Comparison of ENCODE assay signal across 7 mouse cellular contexts in the genomic region with DNA sequence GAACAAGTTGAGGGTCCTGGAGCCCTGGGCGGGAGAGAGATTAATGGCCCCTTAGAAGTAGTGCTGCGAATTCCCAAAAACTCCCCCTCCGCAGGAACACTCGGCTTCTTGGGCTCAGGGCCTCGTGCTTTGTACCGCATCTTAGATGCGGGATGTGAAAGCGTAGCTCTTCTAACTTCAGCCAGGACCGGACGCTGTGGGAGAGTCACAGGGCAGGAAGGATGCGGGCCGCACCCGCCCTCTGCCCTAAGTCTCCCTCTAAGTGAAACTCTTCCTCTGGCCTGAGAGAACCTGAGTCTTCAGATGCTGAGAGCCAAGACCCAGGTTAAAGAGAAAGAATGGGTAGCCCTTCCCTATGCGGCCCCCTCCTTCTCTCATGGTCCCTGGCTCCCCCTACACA. TPM values are rescaled to one million over a fixed set of nuclear protein-coding genes. Genes with fewer than 3 reads are reported as not detected.
DNase-seq lines count a peak whose midpoint lies in the region; ATAC-seq and TF ChIP-seq lines count a peak whose summit lies in the region.

No protein-coding gene starts in this region.

- ATAC-seq in embryonic facial prominence, embryonic 11.5 days (replicated peaks; ENCODE audit: insufficient number of reproducible peaks, low FRiP score, low TSS enrichment, low read depth), result no peak
- ATAC-seq in hindbrain, embryonic 15.5 days (ENCODE audit: low FRiP score, low read depth), result no peak
- no peak for ATAC-seq in liver, embryonic 15.5 days (ENCODE audit: insufficient read depth)

- TF ChIP-seq POLR2A in olfactory bulb, adult 2 months (IDR thresholded peaks at IDR 0.05; ENCODE audit: insufficient read depth, low read depth, low read length), result no peak

- WGBS in embryonic facial prominence, embryonic 11.5 days, result 2% methylated on average over 14 of the region's 14 CpGs
- 9% methylated on average over 14 of the region's 14 CpGs for WGBS in hindbrain, embryonic 15.5 days
- 8% methylated on average over 14 of the region's 14 CpGs for WGBS in liver, embryonic 15.5 days (ENCODE audit: insufficient replicate concordance)
- WGBS in olfactory bulb, adult 2 months, result 12% methylated on average over 14 of the region's 14 CpGs

- 0 out of 2 replicates have a peak, but pooled peaks cover 2% of the 10 kb centered on the region for H3K27me3 ChIP-seq in embryonic facial prominence, embryonic 11.5 days (ENCODE audit: control insufficient read depth, insufficient read depth, low read length)
- H3K27me3 ChIP-seq in hindbrain, embryonic 15.5 days, result peaks cover 8% of the 10 kb centered on the region; the same call in 1 of the 2 replicates
- H3K27me3 ChIP-seq in liver, embryonic 15.5 days, result peaks cover 62% of the 10 kb centered on the region

- H3K4me3 ChIP-seq in ES-E14 (ENCODE audit: insufficient read depth in 1 of 2, low read depth in 1 of 2, low read length in 2 of 2, poor library complexity in 1 of 2, severe bottlenecking in 1 of 2), result peak overlapping the region; percentile 87 to 99
- peak overlapping the region; percentile 89 for H3K4me3 ChIP-seq in embryonic facial prominence, embryonic 11.5 days (ENCODE audit: low read depth, low read length)
- peak overlapping the region; percentile 87 for H3K4me3 ChIP-seq in hindbrain, embryonic 15.5 days
- H3K4me3 ChIP-seq in liver, embryonic 15.5 days (replicated peaks), result peak overlapping the region; percentile 56
- H3K4me3 ChIP-seq in olfactory bulb, adult 2 months (ENCODE audit: insufficient read depth, low read depth, low read length), result peak overlapping the region; percentile 92

- in situ Hi-C loops in ES-E14 (cut with MboI; ENCODE audit: low sequenced_read_pairs in 2 of 2, unreplicated experiment in 2 of 2), result no loop called here

- no peak for TF ChIP-seq CTCF in olfactory bulb, adult 2 months (IDR thresholded peaks at IDR 0.05; ENCODE audit: insufficient read depth, low read depth, low read length)

- peaks cover 9 to 25% of the 10 kb centered on the region in 2 experiments for H3K4me1 ChIP-seq in ES-E14 (ENCODE audit: control insufficient read depth in 2 of 2, insufficient read depth in 2 of 2, low read length in 2 of 2, poor library complexity in 1 of 2)
- H3K4me1 ChIP-seq in embryonic facial prominence, embryonic 11.5 days (ENCODE audit: control insufficient read depth, insufficient read depth, low read length), result peaks cover 9% of the 10 kb centered on the region
- H3K4me1 ChIP-seq in hindbrain, embryonic 15.5 days (replicated peaks), result peaks cover 42% of the 10 kb centered on the region
- H3K4me1 ChIP-seq in liver, embryonic 15.5 days (replicated peaks), result peaks cover 14% of the 10 kb centered on the region
- H3K4me1 ChIP-seq in olfactory bulb, adult 2 months (ENCODE audit: control insufficient read depth, insufficient read depth, low read length), result peaks cover 66% of the 10 kb centered on the region

- peaks cover 10% of the 10 kb centered on the region for H3K36me3 ChIP-seq in ES-E14 (ENCODE audit: control insufficient read depth, insufficient read depth, low read length, poor library complexity, severe bottlenecking)
- no peaks in the 10 kb centered on the region for H3K36me3 ChIP-seq in embryonic facial prominence, embryonic 11.5 days (replicated peaks; ENCODE audit: control insufficient read depth, insufficient read depth, low read depth, low read length)
- H3K36me3 ChIP-seq in hindbrain, embryonic 15.5 days, result no peaks in the 10 kb centered on the region
- H3K36me3 ChIP-seq in liver, embryonic 15.5 days (replicated peaks), result no peaks in the 10 kb centered on the region

- H3K27ac ChIP-seq in ES-E14 (ENCODE audit: insufficient read depth, low read depth, low read length, poor library complexity, severe bottlenecking), result no peak overlapping the region; the same call in 1 of the 2 replicates
- peak overlapping the region; percentile 10; the same call in 1 of the 2 replicates for H3K27ac ChIP-seq in embryonic facial prominence, embryonic 11.5 days (replicated peaks; ENCODE audit: low read depth, low read length)
- peak overlapping the region; percentile 58 for H3K27ac ChIP-seq in hindbrain, embryonic 15.5 days (replicated peaks)
- 0 out of 2 replicates have a peak overlapping the region, but pooled peaks have one; percentile 19 for H3K27ac ChIP-seq in liver, embryonic 15.5 days (replicated peaks)
- H3K27ac ChIP-seq in olfactory bulb, adult 2 months (ENCODE audit: insufficient read depth, low read depth, low read length), result peak overlapping the region; percentile 87

- peak overlapping the region; percentile 70 for H3K9ac ChIP-seq in ES-E14 (ENCODE audit: insufficient read depth, low read depth, low read length, poor library complexity, severe bottlenecking)
- peak overlapping the region; percentile 87 for H3K9ac ChIP-seq in embryonic facial prominence, embryonic 11.5 days (replicated peaks; ENCODE audit: low read length)
- peak overlapping the region; percentile 74 for H3K9ac ChIP-seq in hindbrain, embryonic 15.5 days
- no peak overlapping the region for H3K9ac ChIP-seq in liver, embryonic 15.5 days

- peak overlapping the region; percentile 91 for H3K4me2 ChIP-seq in embryonic facial prominence, embryonic 11.5 days (ENCODE audit: low read depth, low read length)
- peak overlapping the region; percentile 99 for H3K4me2 ChIP-seq in hindbrain, embryonic 15.5 days
- peak overlapping the region; percentile 73 for H3K4me2 ChIP-seq in liver, embryonic 15.5 days

- DNase-seq in ES-E14 (ENCODE audit: low read depth, low spot score) (no peak), adipocyte (ENCODE audit: low spot score) (no peak)
- no peak for DNase-seq in embryonic facial prominence, embryonic 11.5 days (ENCODE audit: low spot score)
- no peak for DNase-seq in right cerebral cortex, postnatal 14 days

- no peaks in the 10 kb centered on the region for H3K9me3 ChIP-seq in ES-E14 (ENCODE audit: control insufficient read depth, insufficient read depth, low read depth, low read length)
- no peaks in the 10 kb centered on the region for H3K9me3 ChIP-seq in embryonic facial prominence, embryonic 11.5 days (replicated peaks; ENCODE audit: control insufficient read depth, low read length)
- no peaks in the 10 kb centered on the region for H3K9me3 ChIP-seq in hindbrain, embryonic 15.5 days
- no peaks in the 10 kb centered on the region for H3K9me3 ChIP-seq in liver, embryonic 15.5 days (replicated peaks)

TF ChIP-seq in ES-E14, 5 proteins besides CTCF, POLR2A, EP300 and RAD21:
- TF ChIP-seq HCFC1 (IDR thresholded peaks at IDR 0.05; ENCODE audit: borderline replicate concordance, insufficient read depth, low read length) (no peak), ZNF384 (IDR thresholded peaks at IDR 0.05; ENCODE audit: low read depth, low read length) (no peak), ZC3H11A (IDR thresholded peaks at IDR 0.05; ENCODE audit: borderline replicate concordance, low read depth, low read length) (no peak), MAFK (IDR thresholded peaks at IDR 0.05; ENCODE audit: insufficient read depth, low read depth, low read length) (no peak), CHD2 (IDR thresholded peaks at IDR 0.05; ENCODE audit: low read depth, low read length) (no peak)

RNA-seq across cellular contexts. Expression of gene Grasp, which starts 1.0 kb away (rescaled TPM):
- 10.8 and 12.9 TPM in 2 replicates for total RNA-seq in ES-E14 (2012; rRNA removed)
- polyA plus RNA-seq in embryonic facial prominence, embryonic 11.5 days (2014; fragmentation: Nextera tagmentation; extraction: Ambion mirVana), result 5.6 and 6.0 TPM in 2 replicates
- polyA plus RNA-seq in hindbrain, embryonic 15.5 days (2015; fragmentation: Nextera tagmentation; extraction: Ambion mirVana), result 1.9 and 2.4 TPM in 2 replicates
- 0.37 and 0.46 TPM in 2 replicates for polyA plus RNA-seq in liver, embryonic 15.5 days (2015; fragmentation: Nextera tagmentation; extraction: Ambion mirVana)
- not detected in 2 replicates for polyA plus RNA-seq in olfactory bulb, adult 2 months (2012; ENCODE audit: insufficient read depth, insufficient read length, low replicate concordance, missing spikeins)

RNA-seq across cellular contexts. Expression of gene Nr4a1, which starts 29.1 kb away (rescaled TPM):
- total RNA-seq in ES-E14 (2012; rRNA removed), result 8.5 and 12.1 TPM in 2 replicates
- polyA plus RNA-seq in embryonic facial prominence, embryonic 11.5 days (2014; fragmentation: Nextera tagmentation; extraction: Ambion mirVana), result 2.2 and 3.0 TPM in 2 replicates
- polyA plus RNA-seq in hindbrain, embryonic 15.5 days (2015; fragmentation: Nextera tagmentation; extraction: Ambion mirVana), result 6.6 and 6.9 TPM in 2 replicates
- polyA plus RNA-seq in liver, embryonic 15.5 days (2015; fragmentation: Nextera tagmentation; extraction: Ambion mirVana), result 0.68 and 0.83 TPM in 2 replicates
- not detected in 2 replicates for polyA plus RNA-seq in olfactory bulb, adult 2 months (2012; ENCODE audit: insufficient read depth, insufficient read length, low replicate concordance, missing spikeins)

RNA-seq across cellular contexts. Expression of gene Acvr1b, which starts 51.1 kb away (rescaled TPM):
- total RNA-seq in ES-E14 (2012; rRNA removed), result 26.4 and 43.4 TPM in 2 replicates
- 10.5 and 11.4 TPM in 2 replicates for polyA plus RNA-seq in embryonic facial prominence, embryonic 11.5 days (2014; fragmentation: Nextera tagmentation; extraction: Ambion mirVana)
- 21.7 and 24.1 TPM in 2 replicates for polyA plus RNA-seq in hindbrain, embryonic 15.5 days (2015; fragmentation: Nextera tagmentation; extraction: Ambion mirVana)
- 1.6 and 2.0 TPM in 2 replicates for polyA plus RNA-seq in liver, embryonic 15.5 days (2015; fragmentation: Nextera tagmentation; extraction: Ambion mirVana)
- not detected in 2 replicates for polyA plus RNA-seq in olfactory bulb, adult 2 months (2012; ENCODE audit: insufficient read depth, insufficient read length, low replicate concordance, missing spikeins)

RNA-seq across cellular contexts. Expression of gene Atg101, which starts 59.1 kb away (rescaled TPM):
- 116 and 119 TPM in 2 replicates for total RNA-seq in ES-E14 (2012; rRNA removed)
- 63.8 and 65.8 TPM in 2 replicates for polyA plus RNA-seq in embryonic facial prominence, embryonic 11.5 days (2014; fragmentation: Nextera tagmentation; extraction: Ambion mirVana)
- 75.5 and 76.5 TPM in 2 replicates for polyA plus RNA-seq in hindbrain, embryonic 15.5 days (2015; fragmentation: Nextera tagmentation; extraction: Ambion mirVana)
- polyA plus RNA-seq in liver, embryonic 15.5 days (2015; fragmentation: Nextera tagmentation; extraction: Ambion mirVana), result 25.5 and 27.3 TPM in 2 replicates
- not detected in 2 replicates for polyA plus RNA-seq in olfactory bulb, adult 2 months (2012; ENCODE audit: insufficient read depth, insufficient read length, low replicate concordance, missing spikeins)
